In the genomic region with DNA sequence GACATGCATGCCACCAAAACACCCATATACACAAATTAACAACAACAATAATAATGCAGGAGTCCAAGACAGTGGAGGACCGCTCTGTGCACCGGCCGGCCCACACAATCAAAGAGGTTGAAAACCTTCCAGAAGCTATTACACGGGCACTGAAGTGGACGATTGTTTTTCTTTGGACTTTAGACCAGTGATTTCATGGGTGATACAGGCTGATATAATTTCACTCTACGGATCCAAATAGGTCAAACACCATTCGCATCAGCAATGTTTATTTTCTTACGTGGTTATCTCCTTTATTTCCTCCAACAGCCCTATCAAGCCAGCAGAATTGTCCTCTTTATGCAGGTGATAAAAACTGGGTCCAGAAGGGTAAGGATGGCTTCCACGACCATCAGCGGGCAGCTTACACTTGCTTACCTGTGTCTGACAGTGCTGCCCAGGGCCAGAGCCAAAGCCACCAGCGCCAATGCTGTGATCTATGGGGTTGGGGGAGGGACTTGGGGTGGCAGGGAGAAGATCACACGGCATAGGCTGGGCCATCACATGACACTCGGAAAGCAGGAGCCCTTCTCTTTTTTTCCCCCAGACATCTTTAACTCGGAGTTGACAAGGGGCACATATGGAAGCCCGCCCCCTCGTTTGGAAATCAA, we compare ENCODE assay signal across 16 mouse cellular contexts.
"Had no signal": no experiment of that assay in that cellular context is flagged by ENCODE, and none has a peak within 500 bp of the region (broad histone marks: within the 10 kb centered on the region; RNA-seq: fewer than 3 reads in every experiment).

No protein-coding gene starts in this region.

- H3K4me2 ChIP-seq: lung, embryonic 15.5 days; midbrain, embryonic 11.5 days; midbrain, embryonic 13.5 days; midbrain, embryonic 15.5 days; neural tube, embryonic 12.5 days had no signal

- H3K27me3 ChIP-seq: lung, embryonic 15.5 days; midbrain, embryonic 15.5 days; neural tube, embryonic 12.5 days had no signal

- H3K4me1 ChIP-seq: lung, embryonic 15.5 days; megakaryocyte, embryonic 14.5 days; midbrain, embryonic 13.5 days; midbrain, embryonic 15.5 days; neural tube, embryonic 12.5 days had no signal

- H3K27ac ChIP-seq: lung, embryonic 15.5 days; macrophage; midbrain, embryonic 13.5 days; midbrain, embryonic 15.5 days; neural tube, embryonic 12.5 days had no signal

- DNase-seq: liver, postnatal 0 days; lung, adult 2 months; lung, postnatal 14 days; lung, postnatal 36 days; right cerebral cortex, postnatal 14 days; thymus, adult 2 months; thymus, postnatal 25 days; thymus, postnatal 4 days had no signal

- H3K4me3 ChIP-seq: lung, embryonic 15.5 days; megakaryocyte, embryonic 14.5 days; midbrain, embryonic 13.5 days; midbrain, embryonic 15.5 days; neural tube, embryonic 12.5 days had no signal

- ATAC-seq: liver, postnatal 0 days; lung, postnatal 0 days; midbrain, embryonic 13.5 days; midbrain, embryonic 15.5 days had no signal

- H3K9me3 ChIP-seq: lung, embryonic 15.5 days; megakaryocyte, embryonic 14.5 days; midbrain, embryonic 13.5 days; midbrain, embryonic 15.5 days; neural tube, embryonic 12.5 days had no signal

- H3K36me3 ChIP-seq: lung, embryonic 15.5 days; midbrain, embryonic 13.5 days; midbrain, embryonic 15.5 days; neural tube, embryonic 12.5 days had no signal

- H3K9ac ChIP-seq: liver, postnatal 0 days; lung, embryonic 15.5 days; midbrain, embryonic 13.5 days; midbrain, embryonic 15.5 days; neural tube, embryonic 12.5 days had no signal
